Mouse (Mus musculus): ENCODE data around the gene Gm13889.
A peak's percentile ranks its signal among the peaks of the same experiment; 100 is the strongest.

Gene Gm13889

DNA sequence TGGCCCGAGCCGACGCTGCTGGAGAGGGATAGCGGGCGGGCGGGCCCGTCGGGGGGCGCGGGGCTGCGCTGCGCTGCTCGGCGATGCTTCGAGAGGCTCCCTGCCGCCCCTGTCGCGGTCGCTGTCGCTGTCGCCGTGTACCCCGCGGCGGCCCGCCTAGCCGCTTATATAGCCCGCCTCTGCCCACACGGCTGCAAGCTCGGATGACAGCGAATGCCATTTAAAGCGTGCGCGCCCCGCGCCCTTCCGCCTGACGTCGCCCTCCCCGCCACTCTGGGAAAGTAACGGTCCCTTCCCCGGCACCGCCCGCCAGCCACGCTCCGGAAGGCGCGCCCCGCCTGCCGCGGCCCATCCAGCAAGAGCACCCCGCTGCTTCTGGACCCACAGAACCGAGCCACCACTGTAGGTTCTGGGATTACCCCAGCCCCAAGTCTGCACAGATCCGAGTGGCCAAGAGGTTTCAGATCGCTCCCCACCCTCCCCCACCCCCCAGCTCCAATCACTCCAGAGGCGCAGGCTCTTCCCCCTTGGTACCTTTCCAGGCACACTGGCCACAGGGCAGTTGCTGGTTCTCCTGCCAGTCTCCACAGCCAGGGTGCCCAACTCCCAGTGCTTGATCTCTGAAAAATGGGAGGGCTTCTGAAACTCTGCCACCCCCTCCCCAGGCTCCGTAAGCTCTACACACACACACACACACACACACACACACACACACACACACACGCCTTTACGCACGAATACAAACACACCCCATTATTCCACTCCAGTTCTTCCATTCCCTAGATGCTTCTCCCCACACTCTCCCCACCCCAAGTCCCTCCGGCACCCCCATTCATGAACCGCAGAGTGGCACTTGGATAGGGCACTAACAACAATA lies at the start of gene Gm13889:
Gene Gm13889 (minus strand): TSS at position 294 of the 877 bp plus-strand sequence.
- peak; percentile 21 to 30 for DNase-seq (ENCODE audit: low spot score in 2 of 2)

DNA sequence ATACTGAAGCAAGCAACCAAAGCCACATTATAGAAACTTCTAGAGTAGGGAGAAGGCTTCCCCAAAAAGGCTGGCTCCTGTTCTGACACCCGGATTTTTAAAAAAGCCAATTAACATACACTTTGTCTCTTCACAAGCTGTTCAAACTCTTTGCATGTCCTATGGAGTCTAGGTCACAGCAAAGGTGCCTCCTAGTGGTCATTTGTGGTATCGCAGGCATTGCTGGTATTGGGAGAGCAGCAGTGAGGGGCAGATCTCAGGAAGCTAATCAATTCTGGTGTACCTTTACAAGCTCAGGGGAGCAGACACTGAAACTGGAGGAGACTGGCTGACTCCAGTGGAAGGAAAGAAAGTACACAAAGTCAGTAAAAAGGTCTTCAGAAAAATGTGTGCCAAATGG lies 45.3 kb upstream of the Gm13889 start:
- DNase-seq (ENCODE audit: low spot score in 2 of 2), result peak; percentile 46 to 55

- no peak for DNase-seq (ENCODE audit: low spot score in 2 of 2)
Observed at GRCm38 (mm10) chr2:94001918-94002317, 44.9 kb upstream of the Gm13889 start.

DNA sequence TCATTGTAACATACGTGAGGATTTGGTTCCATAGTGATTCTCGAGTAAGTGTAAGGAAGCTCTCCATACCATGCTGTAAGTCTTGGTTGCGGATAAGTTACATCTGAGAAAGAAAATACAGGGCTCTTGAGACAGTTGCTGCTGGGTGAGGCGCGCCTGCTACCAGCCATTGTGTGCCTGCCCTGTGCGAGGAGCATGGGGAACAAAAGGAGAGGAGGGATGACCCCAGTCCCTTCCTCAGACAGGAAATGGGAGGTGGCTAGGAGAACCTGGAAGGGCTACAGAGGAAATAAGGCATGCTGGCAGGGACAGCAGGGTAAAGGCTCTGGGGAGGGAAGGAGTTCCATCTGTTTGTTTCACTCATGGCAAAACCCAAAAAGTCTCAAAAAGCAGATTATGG lies 44.4 kb upstream of the Gm13889 start:
- no peak for DNase-seq (ENCODE audit: low spot score in 2 of 2)

DNA sequence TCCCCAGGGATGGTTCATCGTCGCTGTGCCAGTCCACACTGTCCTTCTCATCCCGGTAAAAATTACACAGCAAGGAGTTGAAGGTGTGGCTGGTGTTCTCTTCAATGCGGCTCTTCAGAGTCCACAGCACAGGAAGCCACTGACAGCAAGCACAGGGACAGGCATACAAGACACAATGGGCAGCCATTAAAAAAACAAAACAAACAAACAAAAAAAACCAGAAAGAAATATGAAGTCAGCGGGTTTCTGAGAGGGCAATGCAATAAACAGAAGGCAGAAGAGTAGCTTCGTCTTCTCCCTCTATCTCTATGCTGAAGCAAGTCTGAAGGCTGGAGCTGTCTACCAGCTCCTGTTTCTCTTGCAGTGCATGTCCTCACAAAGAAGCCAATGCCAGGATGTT lies 39.3 kb upstream of the Gm13889 start, which contains the start of gene Gm27027:
Gene Gm27027 (minus strand): TSS at position 101 of the 400 bp plus-strand sequence.
- no peak for DNase-seq (ENCODE audit: low spot score in 2 of 2)

DNA sequence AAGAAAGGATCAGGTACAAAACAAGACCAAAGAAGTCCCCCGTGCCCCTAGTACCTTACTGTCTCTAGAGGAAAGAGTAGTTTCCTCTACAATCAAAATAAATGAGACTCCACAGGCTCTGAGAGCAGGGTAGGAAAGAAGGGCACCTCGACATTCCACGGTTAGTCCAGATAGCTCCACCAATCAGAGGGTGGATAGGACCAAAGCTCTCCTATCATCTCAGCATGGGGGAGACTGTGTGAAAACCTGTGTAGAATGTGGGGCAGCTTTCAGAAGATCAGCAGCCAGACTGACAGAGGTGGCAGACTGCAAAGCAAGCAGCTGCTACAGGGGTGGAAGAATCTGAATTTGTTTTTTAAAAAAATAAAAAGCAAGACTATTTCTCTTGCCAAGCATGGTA lies 35.8 kb upstream of the Gm13889 start:
- DNase-seq (ENCODE audit: low spot score in 2 of 2), result no peak

DNA sequence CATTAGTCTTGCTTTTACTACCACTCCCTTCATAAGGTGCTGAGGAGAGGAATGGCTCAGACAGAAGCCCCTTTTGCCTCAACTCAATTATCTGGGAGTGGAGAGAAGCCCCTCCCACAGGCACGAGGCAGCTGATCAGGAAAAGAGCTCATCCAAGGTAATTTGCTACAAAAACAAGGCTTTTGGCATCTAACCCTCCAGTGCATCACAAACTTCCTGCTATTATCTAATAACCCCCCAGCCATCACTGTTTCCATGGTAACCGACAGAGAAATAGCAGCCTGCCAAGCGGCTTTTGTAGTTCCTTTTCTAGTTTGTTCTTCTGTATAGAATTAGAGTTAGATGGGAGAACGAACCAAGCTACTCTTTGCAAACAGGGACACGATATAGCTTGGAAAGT lies 35.3 kb upstream of the Gm13889 start:
- no peak for DNase-seq (ENCODE audit: low spot score in 2 of 2)

- no peak for DNase-seq (ENCODE audit: low spot score in 2 of 2)
Observed at GRCm38 (mm10) chr2:93991336-93991735, 34.3 kb upstream of the Gm13889 start.

- no peak for DNase-seq (ENCODE audit: low spot score in 2 of 2)
Observed at GRCm38 (mm10) chr2:93988440-93988839, 31.4 kb upstream of the Gm13889 start.

DNA sequence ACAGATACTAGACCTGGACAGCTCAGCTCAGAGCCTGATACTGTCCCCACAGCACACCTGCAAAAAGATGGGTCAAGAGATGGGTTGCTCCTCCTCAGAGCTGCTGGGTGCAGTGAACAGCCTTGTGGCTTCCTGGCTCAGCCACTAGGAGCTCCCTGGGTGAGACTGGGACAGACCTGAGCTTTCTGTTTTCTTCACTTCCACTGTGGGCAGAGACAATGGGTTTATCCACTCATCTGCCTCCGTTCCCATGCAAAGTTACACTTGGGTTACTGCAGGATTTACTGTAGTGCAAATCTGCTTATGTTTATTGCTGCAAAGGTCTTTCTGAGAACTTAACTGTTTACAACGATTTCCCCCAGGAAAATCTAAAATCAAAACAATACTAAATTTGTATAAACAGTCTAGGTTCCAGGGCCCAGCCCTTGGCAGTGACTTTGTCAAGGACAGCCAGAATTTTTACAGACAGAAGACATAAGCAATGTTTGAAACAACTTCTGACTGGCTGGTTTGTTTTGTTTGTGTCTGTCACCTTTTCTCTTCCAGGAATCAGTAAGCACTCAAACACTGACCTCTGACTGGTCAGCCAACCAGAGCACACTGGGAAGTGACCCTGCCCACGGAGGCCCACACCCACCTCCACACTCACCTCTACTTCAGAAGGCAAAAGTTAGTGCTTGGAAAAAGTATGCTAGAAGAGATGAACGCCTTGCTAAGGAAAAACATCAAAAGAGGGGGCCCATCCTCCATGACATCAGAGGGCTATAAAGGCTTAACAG lies 25.6 kb upstream of the Gm13889 start:
- no peak for DNase-seq (ENCODE audit: low spot score in 2 of 2)

- no peak for DNase-seq (ENCODE audit: low spot score in 2 of 2)
Observed at GRCm38 (mm10) chr2:93979249-93980120, 22.5 kb upstream of the Gm13889 start.

DNA sequence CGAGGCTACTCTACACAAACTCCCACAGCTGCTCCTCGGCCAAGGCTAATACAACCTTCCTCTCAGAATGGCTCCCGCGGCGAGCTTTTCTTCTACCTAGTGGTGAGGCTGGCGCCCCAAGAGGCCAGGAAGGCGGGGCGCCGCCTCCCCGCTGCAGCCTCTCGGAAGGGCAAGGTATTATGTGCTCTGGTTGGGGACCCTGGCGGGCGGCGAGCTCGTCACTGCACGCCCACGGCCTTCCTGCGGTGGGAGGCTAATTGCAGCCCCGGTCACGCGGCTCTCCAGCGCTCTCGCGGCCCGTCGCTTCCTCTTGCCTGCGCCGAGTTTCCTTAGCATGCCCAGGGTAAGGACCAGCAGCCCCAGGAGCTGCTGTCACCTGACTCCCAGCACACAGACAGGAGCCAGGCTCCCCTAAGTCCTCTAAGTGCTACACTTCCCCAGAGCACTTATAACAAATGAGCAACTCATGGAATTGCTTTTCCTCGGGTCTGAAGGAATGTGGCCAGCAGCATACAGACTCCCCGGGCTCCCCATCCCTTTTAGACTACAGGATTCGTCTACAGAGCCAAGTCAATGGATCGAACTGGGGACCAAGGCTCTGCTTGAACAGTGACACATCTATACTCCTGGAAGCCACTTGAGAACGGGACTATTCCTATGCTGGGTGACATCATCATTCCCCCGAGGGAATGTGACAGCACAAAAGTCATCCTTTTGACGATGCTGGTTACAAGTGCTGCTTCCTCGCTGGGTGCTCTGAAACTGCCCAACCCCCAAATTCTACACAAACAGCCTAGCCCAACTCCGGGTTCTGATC lies 19.6 kb upstream of the Gm13889 start:
- peak; percentile 54 to 63 for DNase-seq (ENCODE audit: low spot score in 2 of 2)

- DNase-seq (ENCODE audit: low spot score in 2 of 2), result no peak
Observed at GRCm38 (mm10) chr2:93975526-93976435, 18.8 kb upstream of the Gm13889 start.

DNA sequence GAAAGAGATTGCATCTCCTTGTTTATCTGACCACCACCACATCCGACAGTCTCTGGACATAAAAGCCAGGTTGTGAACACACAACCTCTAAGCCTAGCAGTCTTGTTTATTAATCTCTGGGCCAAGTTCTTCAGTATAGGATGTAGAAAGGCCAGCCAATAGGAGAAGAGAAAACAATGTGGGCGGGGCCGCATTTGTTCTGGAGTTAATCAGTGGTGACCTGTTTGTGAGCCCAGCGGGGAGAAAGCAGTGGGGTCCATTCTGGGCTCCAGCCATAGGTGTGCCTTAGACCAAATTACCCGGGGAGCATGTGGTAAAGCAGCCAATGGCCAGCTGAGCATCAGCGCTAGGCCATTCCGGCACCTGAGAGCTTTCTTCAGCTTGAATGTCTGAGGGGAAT lies 18.0 kb upstream of the Gm13889 start:
- DNase-seq (ENCODE audit: low spot score in 2 of 2), result no peak

DNA sequence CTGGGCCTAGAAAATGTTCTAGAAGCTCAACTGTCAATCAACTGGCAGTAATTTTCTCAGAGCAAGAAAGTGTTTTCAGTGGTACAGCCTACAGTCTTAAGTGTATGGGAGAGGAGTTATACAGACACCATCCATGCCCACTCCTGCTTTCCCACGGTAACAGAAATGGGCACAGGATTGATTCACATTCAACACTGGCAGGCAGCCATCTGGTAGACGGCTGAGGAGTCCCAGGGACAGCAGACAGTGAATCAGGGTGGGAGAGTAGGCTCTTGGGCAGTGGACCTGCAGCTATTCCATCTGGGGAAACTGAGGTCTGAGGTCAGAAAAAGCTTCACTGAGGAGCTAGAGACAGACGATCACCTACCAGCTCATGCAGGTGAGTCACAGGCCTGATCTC lies 14.6 kb upstream of the Gm13889 start:
- no peak for DNase-seq (ENCODE audit: low spot score in 2 of 2)

GRCm38 (mm10) chr2:93964494-93965160 lies 7.6 kb upstream of the Gm13889 start:
- no peak for DNase-seq (ENCODE audit: low spot score in 2 of 2)

- no peak for DNase-seq (ENCODE audit: low spot score in 2 of 2)
Observed at GRCm38 (mm10) chr2:93963802-93964201, 6.8 kb upstream of the Gm13889 start.

- DNase-seq (ENCODE audit: low spot score in 2 of 2), result peak; percentile 27 to 32
Observed at GRCm38 (mm10) chr2:93961716-93962115, 4.7 kb upstream of the Gm13889 start.

- no peak for DNase-seq (ENCODE audit: low spot score in 2 of 2)
Observed at GRCm38 (mm10) chr2:93959346-93959745, 2.3 kb upstream of the Gm13889 start.
